Mouse (Mus musculus): ENCODE results near the gene Adgrb2. TPM values are rescaled to one million over a fixed set of nuclear protein-coding genes. Genes with fewer than 3 reads are reported as not detected.

Adgrb2 gene
- polyA plus RNA-seq, 1 experiment from 2014 or later, result 2.6 TPM

- no peaks in the 10 kb centered on the region for H3K27me3 ChIP-seq (ENCODE audit: control insufficient read depth, insufficient read depth, low read length)
- no peak overlapping the region for H3K4me3 ChIP-seq (ENCODE audit: low read depth, low read length)
- 75% methylated on average over 14 of the region's 14 CpGs for WGBS
- peaks cover 4% of the 10 kb centered on the region for H3K4me1 ChIP-seq (ENCODE audit: control insufficient read depth, insufficient read depth, low read length)
- no peak overlapping the region for H3K9ac ChIP-seq (replicated peaks; ENCODE audit: low read depth, low read length)
- ATAC-seq (ENCODE audit: insufficient number of reproducible peaks, insufficient read depth, low FRiP score, low read depth), result no peak
- no peaks in the 10 kb centered on the region for H3K9me3 ChIP-seq (ENCODE audit: control insufficient read depth, low read depth, low read length)
- peaks cover 21% of the 10 kb centered on the region for H3K36me3 ChIP-seq (ENCODE audit: control insufficient read depth, insufficient read depth, low read length)
- no peak overlapping the region for H3K4me2 ChIP-seq (replicated peaks; ENCODE audit: low read depth, low read length)
- H3K27ac ChIP-seq (ENCODE audit: low read length), result 0 out of 2 replicates have a peak overlapping the region, but pooled peaks have one; percentile 10
These were observed 70.7 kb downstream of the Adgrb2 start for GRCm38 (mm10) chr4:130055160-130056010.

GRCm38 (mm10) chr4:130056011-130056322 lies 71.3 kb downstream of the Adgrb2 start:
- Histone ChIP-seq H3K9ac (replicated peaks; ENCODE audit: low read depth, low read length) (no peak overlapping the region), H3K9me3 (ENCODE audit: control insufficient read depth, low read depth, low read length) (no peaks in the 10 kb centered on the region), H3K36me3 (ENCODE audit: control insufficient read depth, insufficient read depth, low read length) (peaks cover 23% of the 10 kb centered on the region), H3K4me1 (ENCODE audit: control insufficient read depth, insufficient read depth, low read length) (no peaks in the 10 kb centered on the region), H3K27me3 (ENCODE audit: control insufficient read depth, insufficient read depth, low read length) (no peaks in the 10 kb centered on the region), H3K27ac (ENCODE audit: low read length) (no peak overlapping the region), H3K4me2 (replicated peaks; ENCODE audit: low read depth, low read length) (no peak overlapping the region), H3K4me3 (ENCODE audit: low read depth, low read length) (no peak overlapping the region)
- 70% methylated on average over 3 of the region's 3 CpGs for WGBS
- no peak for ATAC-seq (ENCODE audit: insufficient number of reproducible peaks, insufficient read depth, low FRiP score, low read depth)

- H3K4me2 ChIP-seq (replicated peaks; ENCODE audit: low read depth, low read length), result no peak overlapping the region
- no peak for ATAC-seq (ENCODE audit: insufficient number of reproducible peaks, insufficient read depth, low FRiP score, low read depth)
- no peaks in the 10 kb centered on the region for H3K4me1 ChIP-seq (ENCODE audit: control insufficient read depth, insufficient read depth, low read length)
- no peak overlapping the region for H3K27ac ChIP-seq (ENCODE audit: low read length)
- WGBS, result 73% methylated on average over 3 of the region's 3 CpGs
- peaks cover 26% of the 10 kb centered on the region for H3K36me3 ChIP-seq (ENCODE audit: control insufficient read depth, insufficient read depth, low read length)
- H3K9ac ChIP-seq (replicated peaks; ENCODE audit: low read depth, low read length), result no peak overlapping the region
- no peaks in the 10 kb centered on the region for H3K9me3 ChIP-seq (ENCODE audit: control insufficient read depth, low read depth, low read length)
- H3K27me3 ChIP-seq (ENCODE audit: control insufficient read depth, insufficient read depth, low read length), result no peaks in the 10 kb centered on the region
- H3K4me3 ChIP-seq (ENCODE audit: low read depth, low read length), result no peak overlapping the region
These were observed 71.8 kb downstream of the Adgrb2 start for GRCm38 (mm10) chr4:130056471-130056870.

GRCm38 (mm10) chr4:130060937-130061336 lies 76.3 kb downstream of the Adgrb2 start:
- Histone ChIP-seq H3K9me3 (ENCODE audit: control insufficient read depth, low read depth, low read length) (no peaks in the 10 kb centered on the region), H3K4me2 (replicated peaks; ENCODE audit: low read depth, low read length) (no peak overlapping the region), H3K27me3 (ENCODE audit: control insufficient read depth, insufficient read depth, low read length) (no peaks in the 10 kb centered on the region), H3K36me3 (ENCODE audit: control insufficient read depth, insufficient read depth, low read length) (peaks cover 13% of the 10 kb centered on the region; the same call in 1 of the 2 replicates), H3K9ac (replicated peaks; ENCODE audit: low read depth, low read length) (no peak overlapping the region), H3K4me3 (ENCODE audit: low read depth, low read length) (no peak overlapping the region), H3K27ac (ENCODE audit: low read length) (no peak overlapping the region), H3K4me1 (ENCODE audit: control insufficient read depth, insufficient read depth, low read length) (no peaks in the 10 kb centered on the region)
- no peak for ATAC-seq (ENCODE audit: insufficient number of reproducible peaks, insufficient read depth, low FRiP score, low read depth)

- Histone ChIP-seq H3K4me2 (replicated peaks; ENCODE audit: low read depth, low read length) (no peak overlapping the region), H3K27me3 (ENCODE audit: control insufficient read depth, insufficient read depth, low read length) (no peaks in the 10 kb centered on the region), H3K9me3 (ENCODE audit: control insufficient read depth, low read depth, low read length) (no peaks in the 10 kb centered on the region), H3K36me3 (ENCODE audit: control insufficient read depth, insufficient read depth, low read length) (peaks cover 5% of the 10 kb centered on the region; the same call in 1 of the 2 replicates), H3K27ac (ENCODE audit: low read length) (no peak overlapping the region), H3K4me1 (ENCODE audit: control insufficient read depth, insufficient read depth, low read length) (no peaks in the 10 kb centered on the region), H3K4me3 (ENCODE audit: low read depth, low read length) (no peak overlapping the region), H3K9ac (replicated peaks; ENCODE audit: low read depth, low read length) (no peak overlapping the region)
- no peak for ATAC-seq (ENCODE audit: insufficient number of reproducible peaks, insufficient read depth, low FRiP score, low read depth)
- 61% methylated on average over 7 of the region's 7 CpGs for WGBS
These were observed 78.5 kb downstream of the Adgrb2 start for GRCm38 (mm10) chr4:130063191-130063590.

- H3K9ac ChIP-seq (replicated peaks; ENCODE audit: low read depth, low read length), result no peak overlapping the region
- ATAC-seq (ENCODE audit: insufficient number of reproducible peaks, insufficient read depth, low FRiP score, low read depth), result no peak
- peaks cover 2% of the 10 kb centered on the region; the same call in 1 of the 2 replicates for H3K36me3 ChIP-seq (ENCODE audit: control insufficient read depth, insufficient read depth, low read length)
- no peak overlapping the region for H3K27ac ChIP-seq (ENCODE audit: low read length)
- H3K9me3 ChIP-seq (ENCODE audit: control insufficient read depth, low read depth, low read length), result no peaks in the 10 kb centered on the region
- 17% methylated on average over 8 of the region's 8 CpGs for WGBS
- H3K4me1 ChIP-seq (ENCODE audit: control insufficient read depth, insufficient read depth, low read length), result no peaks in the 10 kb centered on the region
- H3K4me2 ChIP-seq (replicated peaks; ENCODE audit: low read depth, low read length), result no peak overlapping the region
- H3K4me3 ChIP-seq (ENCODE audit: low read depth, low read length), result no peak overlapping the region
- no peaks in the 10 kb centered on the region for H3K27me3 ChIP-seq (ENCODE audit: control insufficient read depth, insufficient read depth, low read length)
These were observed 82.1 kb downstream of the Adgrb2 start for GRCm38 (mm10) chr4:130066816-130067215.

- no peaks in the 10 kb centered on the region for H3K27me3 ChIP-seq (ENCODE audit: control insufficient read depth, insufficient read depth, low read length)
- peaks cover 2% of the 10 kb centered on the region; the same call in 1 of the 2 replicates for H3K36me3 ChIP-seq (ENCODE audit: control insufficient read depth, insufficient read depth, low read length)
- no peaks in the 10 kb centered on the region for H3K9me3 ChIP-seq (ENCODE audit: control insufficient read depth, low read depth, low read length)
- H3K4me1 ChIP-seq (ENCODE audit: control insufficient read depth, insufficient read depth, low read length), result no peaks in the 10 kb centered on the region
- H3K9ac ChIP-seq (replicated peaks; ENCODE audit: low read depth, low read length), result no peak overlapping the region
- 58% methylated on average over 3 of the region's 3 CpGs for WGBS
- no peak overlapping the region for H3K4me3 ChIP-seq (ENCODE audit: low read depth, low read length)
- H3K4me2 ChIP-seq (replicated peaks; ENCODE audit: low read depth, low read length), result no peak overlapping the region
- no peak overlapping the region for H3K27ac ChIP-seq (ENCODE audit: low read length)
- no peak for ATAC-seq (ENCODE audit: insufficient number of reproducible peaks, insufficient read depth, low FRiP score, low read depth)
These were observed 85.9 kb downstream of the Adgrb2 start for GRCm38 (mm10) chr4:130070523-130070922.

- 95% methylated on average over 2 of the region's 2 CpGs for WGBS
- H3K36me3 ChIP-seq (ENCODE audit: control insufficient read depth, insufficient read depth, low read length), result peaks cover 2% of the 10 kb centered on the region; the same call in 1 of the 2 replicates
- no peak overlapping the region for H3K4me2 ChIP-seq (replicated peaks; ENCODE audit: low read depth, low read length)
- ATAC-seq (ENCODE audit: insufficient number of reproducible peaks, insufficient read depth, low FRiP score, low read depth), result no peak
- H3K27ac ChIP-seq (ENCODE audit: low read length), result no peak overlapping the region
- H3K27me3 ChIP-seq (ENCODE audit: control insufficient read depth, insufficient read depth, low read length), result no peaks in the 10 kb centered on the region
- H3K9me3 ChIP-seq (ENCODE audit: control insufficient read depth, low read depth, low read length), result no peaks in the 10 kb centered on the region
- no peaks in the 10 kb centered on the region for H3K4me1 ChIP-seq (ENCODE audit: control insufficient read depth, insufficient read depth, low read length)
- no peak overlapping the region for H3K9ac ChIP-seq (replicated peaks; ENCODE audit: low read depth, low read length)
- no peak overlapping the region for H3K4me3 ChIP-seq (ENCODE audit: low read depth, low read length)
These were observed 87.1 kb downstream of the Adgrb2 start for GRCm38 (mm10) chr4:130071758-130072157.

Data from stomach, embryonic 14.5 days (tissue).